Mouse (Mus musculus) ES-E14 (cell line): ENCODE measurements around the gene Vmn2r1. TPM values are rescaled to one million over a fixed set of nuclear protein-coding genes. Genes with fewer than 3 reads are reported as not detected.

Experiments
- DNase-seq: peaks from one replicate; pipeline ENCODE4 v3.0.0-alpha.2; 2013; ENCODE audit warnings: low read depth, low spot score
- H3K27ac ChIP-seq: 2 replicates; pipeline ENCODE4 v1.5.1; 2012; ENCODE audit warnings: low read depth, mild to moderate bottlenecking, low read length, moderate library complexity, mixed read lengths; ENCODE audit not compliant: poor library complexity, insufficient read depth, severe bottlenecking
- H3K36me3 ChIP-seq: 2 replicates; pipeline ENCODE4 v1.6.1; 2012; ENCODE audit warnings: mild to moderate bottlenecking, low read length, moderate library complexity, mixed read lengths; ENCODE audit not compliant: control insufficient read depth, poor library complexity, insufficient read depth, severe bottlenecking
- H3K4me1 ChIP-seq, 2 experiments: fragments of 150-350 bp in 1 of 2; sonication (generic) in 1 of 2; 2 replicates each; pipeline ENCODE4 v1.6.1; 2012; ENCODE audit warnings: low read length in 2 of 2, mild to moderate bottlenecking in 1 of 2, mixed read lengths in 1 of 2; ENCODE audit not compliant: control insufficient read depth in 2 of 2, insufficient read depth in 2 of 2, poor library complexity in 1 of 2
- H3K4me3 ChIP-seq, 2 experiments: fragments of 150-350 bp in 1 of 2; sonication (generic) in 1 of 2; 2 replicates each; pipeline ENCODE4 v1.5.1; 2012; ENCODE audit warnings: low read length in 2 of 2, low read depth in 1 of 2, mild to moderate bottlenecking in 1 of 2, mixed read lengths in 1 of 2; ENCODE audit not compliant: insufficient read depth in 1 of 2, poor library complexity in 1 of 2, severe bottlenecking in 1 of 2
- H3K9ac ChIP-seq: 2 replicates; pipeline ENCODE4 v1.6.1; 2012; ENCODE audit warnings: low read depth, mild to moderate bottlenecking, low read length, mixed read lengths; ENCODE audit not compliant: poor library complexity, insufficient read depth, severe bottlenecking
- H3K9me3 ChIP-seq: fragments of 150-350 bp; sonication (generic); 2 replicates; pipeline ENCODE4 v1.6.1; 2012; ENCODE audit warnings: low read depth, mild to moderate bottlenecking, low read length; ENCODE audit not compliant: control insufficient read depth, insufficient read depth
- CHD2 ChIP-seq: IDR thresholded peaks from 2 replicates; pipeline ENCODE4 v1.6.1; 2014; ENCODE audit warnings: mild to moderate bottlenecking, low read depth, low read length, inconsistent platforms
- HCFC1 ChIP-seq: IDR thresholded peaks from 2 replicates; pipeline ENCODE4 v1.6.1; 2012; ENCODE audit warnings: low read length, inconsistent platforms, borderline replicate concordance; ENCODE audit not compliant: insufficient read depth
- MAFK ChIP-seq: IDR thresholded peaks from 2 replicates; pipeline ENCODE4 v1.6.1; 2014; ENCODE audit warnings: mild to moderate bottlenecking, low read depth, low read length, inconsistent platforms; ENCODE audit not compliant: insufficient read depth
- ZC3H11A ChIP-seq: IDR thresholded peaks from 2 replicates; pipeline ENCODE4 v1.6.1; 2012; ENCODE audit warnings: low read depth, mild to moderate bottlenecking, inconsistent platforms, low read length, borderline replicate concordance
- ZNF384 ChIP-seq: IDR thresholded peaks from 2 replicates; pipeline ENCODE4 v1.6.1; 2012; ENCODE audit warnings: low read depth, low read length, inconsistent platforms
- in situ Hi-C, 2 experiments: fragments of 600-800 bp; cut with MboI; formaldehyde crosslinking; loops; one replicate each; pipeline ENCODE4 v1.15.1; 2025; ENCODE audit warnings: low sequenced_read_pairs in 2 of 2, inconsistent platforms in 1 of 2; ENCODE audit not compliant: unreplicated experiment in 2 of 2
- total RNA-seq: library from RNA; depleted of rRNA; stranded (reverse); fragments of 300-350 nt; gene quantifications from 2 replicates; pipeline ENCODE4 v1.2.3, GENCODE M21; 2012; rRNA removed

The Vmn2r1 gene
- total RNA-seq, 1 experiment: 0.09 TPM

DNA sequence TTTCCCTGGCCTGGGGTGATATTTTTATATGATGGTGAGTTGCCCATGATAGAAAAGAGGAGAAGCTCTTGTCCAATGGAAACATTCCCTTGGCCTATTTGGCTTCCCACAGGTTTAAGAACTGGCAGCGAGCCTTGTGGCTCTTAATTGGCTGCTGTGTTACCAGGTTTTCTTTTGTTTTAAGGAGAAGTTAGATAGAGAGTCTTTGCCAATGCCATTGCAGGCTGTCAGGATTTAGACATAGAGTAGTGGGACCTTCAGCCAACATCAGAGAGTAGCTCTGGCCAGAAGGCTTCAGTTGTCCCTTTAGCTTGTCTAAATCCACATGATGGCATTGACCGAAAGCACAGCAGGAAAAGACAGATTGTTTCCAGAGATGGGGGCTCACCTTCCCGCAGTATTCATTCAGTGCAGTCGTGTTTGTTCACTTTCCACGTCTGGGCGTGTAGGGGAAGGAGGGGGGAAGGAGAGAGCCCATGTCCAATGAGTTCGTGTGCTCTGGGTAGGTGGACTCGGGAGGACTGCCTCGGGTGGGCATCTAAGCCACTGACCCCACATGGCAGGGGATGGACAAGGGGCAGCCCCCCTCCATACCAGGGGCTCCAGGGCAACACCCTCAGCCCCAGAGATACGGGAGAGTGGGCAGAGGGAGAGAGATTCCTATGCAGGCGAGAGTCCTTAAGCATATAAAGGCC, 32.2 kb downstream of the Vmn2r1 start:
- Histone ChIP-seq H3K36me3 (no peaks in the 10 kb centered on the region), H3K4me1 (no peaks in the 10 kb centered on the region), H3K4me3 (no peak overlapping the region), H3K9ac (no peak overlapping the region), H3K9me3 (no peaks in the 10 kb centered on the region), H3K27ac (no peak overlapping the region)
- in situ Hi-C loops: no loop called here
- TF ChIP-seq ZC3H11A: no peak
- no peak for TF ChIP-seq MAFK
- no peak for TF ChIP-seq ZNF384
- no peak for TF ChIP-seq CHD2
- no peak for TF ChIP-seq HCFC1
- no peak for DNase-seq

DNA sequence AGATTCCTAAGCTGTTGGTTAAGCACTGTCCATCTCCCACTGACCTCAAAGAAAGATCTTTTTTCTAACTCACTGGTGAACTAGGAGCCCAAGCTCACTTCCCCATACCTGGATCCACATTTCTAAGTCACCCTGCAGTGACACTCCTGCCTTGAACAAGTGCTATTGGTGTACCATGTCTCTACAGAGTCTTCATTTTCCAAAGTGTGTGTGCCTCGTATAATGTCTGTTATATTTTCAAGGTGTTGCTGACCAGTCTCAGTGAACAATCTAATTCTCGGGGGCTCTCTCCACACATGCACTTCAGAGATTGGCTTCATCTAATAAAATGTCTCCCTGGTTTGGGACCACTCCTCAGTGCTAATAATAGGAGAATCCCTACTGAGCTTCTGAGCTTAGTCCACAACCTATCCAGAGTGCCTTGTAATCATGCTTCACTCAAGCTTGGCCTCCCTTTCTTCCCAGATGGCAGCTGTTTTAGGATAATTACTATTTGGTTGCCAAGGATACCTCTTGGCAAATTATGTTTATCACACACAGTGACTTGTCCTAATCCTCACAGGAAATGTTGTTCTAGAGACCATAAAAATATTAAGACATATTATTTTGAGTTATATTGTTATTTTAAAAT, 60.6 kb downstream of the Vmn2r1 start, which contains the start of gene Vmn2r2:
Vmn2r2 (minus strand) TSS at position 51 of the 631 bp plus-strand sequence.
- TF ChIP-seq MAFK (no peak), HCFC1 (no peak), CHD2 (no peak), ZNF384 (no peak), ZC3H11A (no peak)
- DNase-seq: no peak
- H3K9me3 ChIP-seq: no peaks in the 10 kb centered on the region
- H3K27ac ChIP-seq: no peak within 1 kb of the TSS
- no peak within 1 kb of the TSS for H3K9ac ChIP-seq
- no peaks in the 10 kb centered on the region for H3K4me1 ChIP-seq
- in situ Hi-C loops: no loop called here
- no peak within 1 kb of the TSS for H3K4me3 ChIP-seq
- H3K36me3 ChIP-seq: no peaks in the 10 kb centered on the region

Other genes with a start within 250 kb of the Vmn2r1 start
- 3.9 and 6.0 TPM in 2 replicates for gene Plch1, start 182.1 kb upstream of the Vmn2r1 start, total RNA-seq
- 3.3 and 3.4 TPM in 2 replicates for gene E130311K13Rik, start 152.1 kb upstream of the Vmn2r1 start, total RNA-seq
- 22.1 and 27.1 TPM in 2 replicates for gene Slc33a1, start 116.8 kb upstream of the Vmn2r1 start, total RNA-seq
- gene Gmps, start 105.4 kb upstream of the Vmn2r1 start, total RNA-seq: 18.1 and 28.2 TPM in 2 replicates
- not detected in 2 replicates for gene Vmn2r2, start 60.4 kb downstream of the Vmn2r1 start, total RNA-seq
- gene Vmn2r3, start 208.2 kb downstream of the Vmn2r1 start, total RNA-seq: under 0.01 and 0.09 TPM in 2 replicates